Mouse (Mus musculus): Measurements from ENCODE around the gene Zbtb45.

The Zbtb45 gene

GRCm38 (mm10) chr7:13010005-13010908 lies at the start of gene Zbtb45:
Gene Zbtb45 (minus strand): TSS chr7:13010034.
- no peak for DNase-seq (ENCODE audit: low spot score)

GRCm38 (mm10) chr7:13059536-13059935 lies 49.7 kb upstream of the Zbtb45 start:
- DNase-seq (ENCODE audit: low spot score) = no peak

GRCm38 (mm10) chr7:13056913-13057700 lies 47.3 kb upstream of the Zbtb45 start:
- no peak for DNase-seq (ENCODE audit: low spot score)

- peak; percentile 93 for DNase-seq (ENCODE audit: low spot score)
Measured at GRCm38 (mm10) chr7:13054287-13055010, 44.6 kb upstream of the Zbtb45 start, which contains the start of gene Mzf1. Gene Mzf1 (minus strand): TSS chr7:13054764.

- DNase-seq (ENCODE audit: low spot score) = no peak
Measured at GRCm38 (mm10) chr7:13053961-13054286, 44.1 kb upstream of the Zbtb45 start.

GRCm38 (mm10) chr7:13053501-13053900 lies 43.7 kb upstream of the Zbtb45 start:
- DNase-seq (ENCODE audit: low spot score) = no peak

GRCm38 (mm10) chr7:13053001-13053400 lies 43.2 kb upstream of the Zbtb45 start:
- no peak for DNase-seq (ENCODE audit: low spot score)

- peak; percentile 19 for DNase-seq (ENCODE audit: low spot score)
Measured at GRCm38 (mm10) chr7:13046084-13046483, 36.2 kb upstream of the Zbtb45 start.

- no peak for DNase-seq (ENCODE audit: low spot score)
Measured at GRCm38 (mm10) chr7:13044254-13044625, 34.4 kb upstream of the Zbtb45 start.

GRCm38 (mm10) chr7:13043445-13044253 lies 33.8 kb upstream of the Zbtb45 start:
- DNase-seq (ENCODE audit: low spot score) = peak; percentile 11

GRCm38 (mm10) chr7:13043120-13043444 lies 33.2 kb upstream of the Zbtb45 start:
- DNase-seq (ENCODE audit: low spot score) = no peak

- no peak for DNase-seq (ENCODE audit: low spot score)
Measured at GRCm38 (mm10) chr7:13042511-13042910, 32.7 kb upstream of the Zbtb45 start.

GRCm38 (mm10) chr7:13041256-13041655 lies 31.4 kb upstream of the Zbtb45 start:
- no peak for DNase-seq (ENCODE audit: low spot score)

GRCm38 (mm10) chr7:13039181-13039580 lies 29.3 kb upstream of the Zbtb45 start:
- no peak for DNase-seq (ENCODE audit: low spot score)

GRCm38 (mm10) chr7:13038621-13039169 lies 28.9 kb upstream of the Zbtb45 start:
- DNase-seq (ENCODE audit: low spot score) = no peak

- DNase-seq (ENCODE audit: low spot score) = peak; percentile 96
Measured at GRCm38 (mm10) chr7:13037901-13038555, 28.2 kb upstream of the Zbtb45 start, which contains the start of gene Ube2m. Gene Ube2m (minus strand): TSS chr7:13038275.

- DNase-seq (ENCODE audit: low spot score) = no peak
Measured at GRCm38 (mm10) chr7:13037366-13037765, 27.5 kb upstream of the Zbtb45 start.

- DNase-seq (ENCODE audit: low spot score) = no peak
Measured at GRCm38 (mm10) chr7:13036806-13037205, 27.0 kb upstream of the Zbtb45 start.

- DNase-seq (ENCODE audit: low spot score) = no peak
Measured at GRCm38 (mm10) chr7:13035211-13035855, 25.5 kb upstream of the Zbtb45 start.

All from testis, postnatal 14 days (tissue).